Mouse (Mus musculus): Measurements from ENCODE around the gene Gimap9. TPM values are rescaled to one million over a fixed set of nuclear protein-coding genes. Genes with fewer than 3 reads are reported as not detected.

Gimap9 gene
- polyA plus RNA-seq, 1 experiment, result 0.73 TPM

DNA sequence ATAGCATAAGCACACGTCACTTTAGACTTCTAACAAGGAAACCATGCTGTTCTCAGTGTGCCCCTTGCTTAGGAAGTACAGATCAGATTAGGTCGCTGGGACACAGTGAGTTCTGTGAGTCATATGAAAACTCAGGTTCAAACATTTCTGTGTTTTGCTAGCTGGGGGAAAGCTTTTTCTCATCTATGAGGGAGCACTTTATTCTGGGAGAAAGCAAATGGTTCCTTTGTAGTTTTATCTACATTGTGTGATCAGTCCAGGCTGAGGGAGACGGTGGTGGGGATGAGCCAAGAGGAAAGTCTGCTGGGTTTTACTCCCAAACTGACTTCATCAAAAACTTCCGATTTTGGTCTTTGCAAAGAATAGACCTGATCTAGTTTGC is 29.6 kb upstream of the Gimap9 start:
- TF ChIP-seq GATA1 (IDR thresholded peaks at IDR 0.05; ENCODE audit: low read length), result no peak

DNA sequence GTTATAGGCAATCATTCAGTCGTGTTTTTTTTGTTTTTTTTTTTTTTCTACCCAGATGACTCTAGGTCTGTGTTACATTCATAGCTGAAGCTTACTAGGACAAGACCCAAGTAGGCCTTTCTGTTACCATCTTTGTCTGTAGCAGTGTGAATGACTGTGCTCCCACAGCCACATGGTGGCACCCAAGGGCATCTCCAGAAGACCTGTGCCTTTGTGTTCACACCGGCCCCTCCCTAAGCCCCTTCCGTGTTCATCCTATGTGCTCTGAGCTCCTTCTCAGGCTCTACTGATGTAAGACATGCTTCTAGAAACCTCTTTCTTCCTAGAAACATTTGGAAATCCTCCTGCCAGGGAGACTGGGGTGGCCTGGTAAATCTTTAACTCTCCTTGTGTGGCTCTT is 28.9 kb upstream of the Gimap9 start, which contains the start of gene Gimap8:
TSS of gene Gimap8 (plus strand) at position 240 of the 400 bp plus-strand sequence.
- no peak for TF ChIP-seq GATA1 (IDR thresholded peaks at IDR 0.05; ENCODE audit: low read length)

DNA sequence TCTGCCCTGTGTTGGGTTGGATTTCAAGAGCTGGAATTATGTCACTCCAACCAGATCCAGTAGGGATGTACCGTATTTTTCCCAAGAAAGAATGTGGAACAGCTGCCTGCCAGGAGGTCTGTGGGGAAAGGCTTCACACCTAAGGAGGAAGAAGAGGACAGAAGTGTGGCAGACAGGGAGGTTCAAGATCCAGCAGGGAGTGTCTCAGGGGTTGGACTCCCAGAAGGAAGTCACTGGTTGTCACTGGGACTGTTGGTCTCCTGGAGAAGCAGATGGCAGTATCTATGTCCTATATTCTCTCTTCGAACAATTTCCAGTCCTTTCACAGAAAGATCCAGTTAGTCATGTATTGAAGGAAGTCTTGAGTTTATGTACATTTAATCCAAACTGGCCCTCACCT is 28.3 kb upstream of the Gimap9 start:
- no peak for TF ChIP-seq GATA1 (IDR thresholded peaks at IDR 0.05; ENCODE audit: low read length)

DNA sequence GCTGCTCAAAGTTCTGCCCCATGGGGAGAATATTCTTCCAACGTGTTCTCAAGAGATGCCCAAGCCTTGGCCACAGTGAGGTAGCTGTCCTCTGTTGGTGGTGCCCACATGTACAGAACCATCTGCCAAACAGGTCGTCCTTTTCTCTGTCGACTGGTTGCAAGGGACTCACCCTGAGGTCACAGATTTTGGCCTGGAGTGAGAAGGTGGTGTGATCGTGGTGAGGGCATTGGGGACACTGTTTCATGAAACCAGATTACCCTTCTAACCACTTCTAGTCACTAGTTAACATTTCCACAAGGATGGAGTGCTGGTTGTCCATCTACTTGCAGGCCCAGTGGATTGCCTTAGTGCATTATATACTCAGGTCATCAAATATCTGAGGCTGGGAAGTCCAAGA is 27.1 kb upstream of the Gimap9 start:
- no peak for TF ChIP-seq GATA1 (IDR thresholded peaks at IDR 0.05; ENCODE audit: low read length)

DNA sequence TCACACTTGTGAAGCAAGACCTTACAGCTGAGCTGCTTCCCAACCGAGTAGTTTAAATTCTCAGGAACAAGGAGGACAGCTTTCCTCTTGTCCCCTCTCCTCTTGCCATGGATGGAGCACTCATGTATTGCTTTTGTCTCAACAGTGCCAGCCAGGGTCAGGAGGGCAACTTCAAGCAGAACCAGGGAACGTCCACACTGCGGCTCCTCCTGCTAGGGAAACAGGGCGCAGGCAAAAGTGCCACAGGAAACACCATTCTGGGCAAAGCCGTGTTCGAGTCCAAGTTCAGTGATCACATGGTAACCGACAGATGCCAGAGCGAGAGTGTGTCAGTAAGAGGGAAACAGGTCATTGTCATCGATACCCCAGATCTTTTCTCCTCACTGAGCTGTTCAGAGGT is 25.9 kb upstream of the Gimap9 start:
- TF ChIP-seq GATA1 (IDR thresholded peaks at IDR 0.05; ENCODE audit: low read length), result no peak

DNA sequence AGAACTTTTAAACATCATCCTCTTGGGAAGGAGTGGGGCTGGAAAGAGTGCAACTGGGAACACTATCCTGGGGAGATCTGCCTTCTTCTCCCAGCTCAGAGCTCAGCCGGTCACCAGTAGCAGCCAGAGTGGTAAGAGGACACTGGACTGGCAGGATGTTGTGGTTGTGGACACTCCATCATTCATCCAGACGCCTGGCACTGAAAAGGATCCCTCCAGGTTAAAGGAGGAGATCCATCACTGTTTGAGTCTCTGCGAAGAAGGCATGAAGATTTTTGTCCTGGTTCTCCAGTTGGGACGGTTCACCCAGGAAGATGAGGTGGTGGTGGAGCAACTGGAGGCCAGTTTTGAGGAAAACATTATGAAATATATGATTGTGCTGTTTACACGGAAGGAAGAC is 17.2 kb upstream of the Gimap9 start:
- no peak for TF ChIP-seq GATA1 (IDR thresholded peaks at IDR 0.05; ENCODE audit: low read length)

DNA sequence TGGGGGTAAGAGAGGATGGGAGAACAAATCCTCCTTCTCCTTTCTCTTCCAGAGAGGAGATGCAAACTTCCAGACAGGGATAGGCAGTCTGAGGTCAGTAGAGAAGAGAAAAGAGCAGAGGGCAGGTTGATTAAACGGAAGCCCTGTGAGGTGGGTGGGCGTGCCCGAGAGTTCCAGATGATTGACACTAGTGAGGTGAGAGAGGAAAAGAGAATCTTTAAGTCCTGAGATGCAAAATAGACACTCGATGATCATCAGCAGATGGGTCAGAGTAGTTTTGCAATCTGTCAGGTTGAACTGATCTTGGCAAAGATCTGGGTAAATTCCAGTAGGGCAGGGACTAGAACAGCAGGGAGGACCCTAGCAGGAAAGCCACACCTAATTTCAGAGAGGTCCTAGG is 11.2 kb upstream of the Gimap9 start:
- no peak for TF ChIP-seq GATA1 (IDR thresholded peaks at IDR 0.05; ENCODE audit: low read length)

DNA sequence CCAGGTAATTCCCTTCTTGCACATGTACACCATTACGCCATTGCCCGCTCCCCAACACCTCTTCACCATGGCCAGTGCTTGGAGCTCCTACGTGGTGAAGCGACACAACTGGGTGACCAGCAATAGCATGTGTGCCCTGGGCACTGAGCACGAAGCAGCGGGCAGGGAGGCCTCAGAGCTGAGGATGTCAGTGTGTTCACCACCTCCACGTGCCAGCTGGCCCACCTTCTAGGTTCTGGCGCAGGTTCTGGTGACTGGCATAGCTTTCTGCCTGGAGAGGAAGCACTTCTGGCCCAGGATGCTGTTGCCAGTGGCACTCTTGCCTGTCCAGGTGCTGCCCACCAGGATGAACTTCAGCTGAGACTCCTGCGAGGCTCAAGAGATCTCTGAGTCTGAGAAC is 10.5 kb upstream of the Gimap9 start:
- no peak for TF ChIP-seq GATA1 (IDR thresholded peaks at IDR 0.05; ENCODE audit: low read length)

DNA sequence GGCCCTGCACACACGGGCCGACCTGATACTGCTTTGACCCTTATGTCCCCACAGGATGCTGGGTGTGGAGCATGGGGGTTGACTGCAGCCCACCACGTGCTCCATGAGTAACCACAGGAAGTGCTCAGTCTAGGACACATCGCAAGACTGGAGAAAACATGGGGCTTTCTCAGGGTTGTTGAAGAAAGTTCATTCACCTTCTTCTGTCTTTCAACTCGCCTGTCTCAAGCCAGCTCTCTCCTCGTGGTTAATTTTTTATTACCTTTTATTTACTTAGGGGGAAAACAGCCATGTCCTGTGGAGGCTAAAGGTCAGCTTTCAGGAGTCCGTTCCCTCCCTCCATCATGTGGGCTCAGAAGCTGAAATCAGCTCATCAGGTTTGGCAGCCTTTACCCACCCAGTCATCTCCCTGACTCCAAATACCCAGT is 9.8 kb upstream of the Gimap9 start:
- TF ChIP-seq GATA1 (IDR thresholded peaks at IDR 0.05; ENCODE audit: low read length), result no peak

DNA sequence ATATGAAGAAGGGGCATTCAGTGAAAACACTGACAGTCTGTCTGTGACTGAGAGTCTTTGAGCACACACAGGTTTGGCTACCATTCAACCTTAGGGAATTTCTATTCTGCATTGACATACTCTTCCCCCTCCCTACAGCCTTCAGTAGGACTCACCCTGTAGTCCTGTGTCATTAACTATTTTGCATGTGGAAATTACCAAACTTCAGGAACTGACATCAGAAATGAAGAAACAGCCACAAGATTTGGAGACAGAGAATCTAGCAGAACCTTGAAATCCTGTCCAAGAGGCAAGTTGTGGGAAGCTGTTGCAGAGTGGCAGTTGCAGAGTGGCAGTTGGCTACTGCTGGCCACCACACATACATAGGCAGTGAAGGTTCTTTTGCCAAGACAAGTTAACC is 7.9 kb upstream of the Gimap9 start:
- no peak for TF ChIP-seq GATA1 (IDR thresholded peaks at IDR 0.05; ENCODE audit: low read length)

DNA sequence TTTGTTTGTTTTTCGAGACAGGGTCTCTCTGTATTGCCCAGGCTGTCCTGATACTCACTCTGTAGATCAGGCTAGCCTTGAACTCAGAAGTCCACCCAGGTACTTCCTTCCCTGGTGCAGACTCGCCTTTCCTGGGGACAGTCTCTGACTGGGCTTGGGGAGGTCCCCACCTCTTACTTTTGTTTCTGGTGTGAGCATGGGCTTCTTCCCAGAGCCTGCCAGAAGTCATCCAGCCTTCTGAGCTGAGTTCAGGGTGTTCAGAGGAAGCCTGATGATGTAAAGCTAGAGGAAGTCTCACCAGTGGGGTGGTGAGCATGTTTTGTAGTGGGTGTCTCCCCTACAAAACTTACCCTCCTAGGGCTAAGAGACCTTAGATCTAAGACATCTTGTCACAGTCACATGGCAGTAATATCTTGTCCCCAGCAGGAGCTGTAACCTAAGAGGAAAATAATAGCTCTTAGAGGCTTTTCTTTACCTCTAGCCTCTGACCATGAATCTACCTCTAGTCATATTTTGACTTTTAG is 6.4 kb upstream of the Gimap9 start:
- TF ChIP-seq GATA1 (IDR thresholded peaks at IDR 0.05; ENCODE audit: low read length), result no peak

DNA sequence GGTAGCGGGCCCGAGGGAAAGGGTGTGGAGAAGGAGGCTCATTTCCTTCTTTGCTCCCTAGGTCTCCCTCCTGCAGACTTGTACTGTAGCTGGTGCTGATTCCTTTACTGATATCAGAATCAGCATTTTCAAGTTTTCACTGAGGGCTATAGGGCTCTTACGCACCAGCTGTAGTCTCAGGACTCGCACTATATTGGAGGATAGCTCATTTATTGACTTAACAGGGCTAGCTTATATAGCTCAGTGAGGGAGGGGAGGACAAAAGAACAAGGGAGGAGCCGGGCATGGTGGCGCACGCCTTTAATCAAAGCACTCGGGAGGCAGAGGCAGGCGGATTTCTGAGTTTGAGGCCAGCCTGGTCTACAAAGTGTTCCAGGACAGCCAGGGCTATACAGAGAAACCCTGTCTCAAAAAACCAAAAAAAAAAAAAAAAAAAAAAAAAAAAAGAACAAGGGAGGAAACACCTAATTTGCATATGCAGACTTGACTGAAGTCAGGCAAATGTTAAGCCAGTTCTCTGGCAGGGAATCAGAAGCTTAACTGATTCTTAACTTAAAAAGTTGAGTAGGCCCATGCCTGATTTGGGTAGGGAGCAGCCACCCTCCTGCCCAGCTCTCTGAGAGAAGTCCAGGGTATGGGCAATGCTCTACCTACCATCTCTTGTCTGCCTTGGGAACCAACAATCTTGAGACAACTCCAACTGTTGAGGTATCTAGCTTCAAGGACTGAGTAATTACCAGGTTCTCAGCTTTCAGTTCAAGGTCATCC is 1.5 kb upstream of the Gimap9 start:
- TF ChIP-seq GATA1 (IDR thresholded peaks at IDR 0.05; ENCODE audit: low read length), result no peak

DNA sequence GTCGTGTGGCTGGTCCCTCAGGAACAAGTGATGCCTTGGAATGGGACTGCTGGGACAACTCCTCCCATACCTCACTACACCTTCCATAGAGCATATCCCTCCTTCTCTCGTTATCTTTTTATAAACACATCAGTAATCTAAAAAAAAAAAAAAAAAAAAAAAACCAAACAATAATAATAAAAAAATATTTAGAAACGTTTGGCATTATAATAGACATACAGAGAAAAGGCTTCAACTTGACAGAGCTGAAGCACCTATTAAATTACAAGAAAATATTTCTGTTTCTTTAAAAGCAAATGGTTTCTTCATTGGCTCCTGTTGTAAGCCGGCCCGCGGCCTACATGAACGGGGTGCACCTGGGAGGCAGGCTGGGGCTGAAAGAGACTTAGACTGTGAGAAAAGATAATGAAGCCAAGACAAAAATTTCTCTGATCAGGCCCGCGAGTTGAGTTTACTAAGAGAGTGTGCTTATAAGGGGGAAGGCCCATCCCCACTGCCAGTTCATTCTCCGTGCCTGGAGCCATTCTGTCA is 464 bp upstream of the Gimap9 start:
- TF ChIP-seq GATA1 (IDR thresholded peaks at IDR 0.05; ENCODE audit: low read length), result no peak

DNA sequence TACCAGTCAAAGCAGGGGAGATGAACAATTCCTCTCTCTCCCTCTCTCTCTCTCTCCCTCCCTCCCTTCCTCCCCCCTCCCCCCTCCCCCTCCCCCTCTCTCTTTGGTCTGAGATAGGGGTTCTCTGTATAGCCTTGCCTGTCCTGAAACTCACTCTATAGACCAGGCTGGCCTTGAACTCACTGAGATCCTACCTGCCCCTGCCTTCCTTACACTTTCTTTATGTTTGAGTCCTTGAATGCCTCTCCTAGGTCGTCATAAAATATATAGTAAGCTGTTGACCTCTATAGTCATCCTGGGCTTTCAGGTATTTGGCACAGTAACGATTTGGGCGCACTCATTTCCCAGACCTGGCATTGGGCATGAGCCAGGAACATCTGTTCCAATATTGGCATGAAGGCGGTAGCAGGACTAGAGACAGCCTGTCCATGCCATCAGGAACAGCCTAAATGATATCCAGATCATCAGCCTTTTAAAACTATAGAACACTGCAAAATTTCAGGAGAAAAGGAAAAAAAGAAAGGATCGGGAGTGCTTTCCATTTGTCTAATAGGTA is 1.0 kb downstream of the Gimap9 start:
- TF ChIP-seq GATA1 (IDR thresholded peaks at IDR 0.05; ENCODE audit: low read length), result no peak

DNA sequence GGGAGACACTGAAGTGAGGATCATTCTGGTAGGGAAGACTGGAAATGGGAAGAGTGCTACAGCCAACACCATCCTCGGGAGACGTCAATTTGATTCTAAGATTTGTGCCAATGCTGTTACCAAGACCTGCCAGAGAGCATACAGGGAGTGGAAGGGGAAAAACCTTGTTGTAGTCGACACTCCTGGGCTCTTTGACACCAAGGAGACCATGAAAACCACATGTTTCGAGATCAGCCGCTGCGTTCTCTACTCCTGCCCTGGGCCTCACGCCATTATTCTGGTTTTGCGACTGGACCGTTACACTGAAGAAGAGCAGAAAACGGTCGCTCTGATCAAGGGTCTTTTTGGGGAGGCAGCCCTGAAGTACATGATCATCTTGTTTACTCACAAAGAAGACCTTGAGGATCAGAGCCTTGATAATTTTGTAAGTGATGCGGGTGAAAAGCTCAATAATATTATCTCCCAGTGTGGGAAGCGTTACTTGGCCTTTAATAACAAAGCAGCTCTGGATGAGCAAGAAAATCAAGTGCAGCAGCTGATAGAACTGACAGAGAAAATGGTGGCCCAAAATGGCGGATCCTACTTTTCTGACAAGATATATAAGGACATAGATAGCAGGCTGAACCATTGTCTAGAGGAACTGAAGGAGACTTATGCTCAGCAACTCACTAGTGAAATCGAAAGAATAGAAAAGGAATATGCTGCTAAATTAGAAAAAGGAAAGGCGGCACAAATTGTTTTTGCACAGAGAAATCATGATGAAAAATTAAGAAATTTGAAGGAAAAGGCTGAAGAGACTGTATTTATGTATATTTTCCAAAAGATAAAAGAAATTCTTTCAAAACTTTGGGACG is 1.8 kb downstream of the Gimap9 start:
- TF ChIP-seq GATA1 (IDR thresholded peaks at IDR 0.05; ENCODE audit: low read length), result no peak

DNA sequence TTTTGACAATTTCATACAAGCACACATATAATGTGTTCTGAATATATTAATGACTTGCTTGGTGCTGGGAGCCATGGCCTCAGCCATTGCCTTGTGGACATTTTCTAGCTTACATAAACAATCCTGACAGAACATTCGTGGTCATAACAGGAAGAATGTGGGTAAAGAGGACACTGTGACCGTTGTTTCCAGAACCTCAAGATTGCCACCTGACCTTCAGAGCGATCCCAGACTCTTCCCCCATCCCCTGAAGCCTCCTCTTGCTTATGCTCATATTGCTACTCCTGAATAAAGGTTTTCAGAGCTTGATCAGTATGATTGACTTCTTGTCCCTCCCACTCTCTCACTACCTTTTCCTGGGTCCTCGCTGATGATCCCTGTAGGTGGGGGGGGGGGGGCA is 2.5 kb downstream of the Gimap9 start:
- TF ChIP-seq GATA1 (IDR thresholded peaks at IDR 0.05; ENCODE audit: low read length), result no peak
